Mouse (Mus musculus) cerebellum, adult 2 months (tissue): ENCODE data around the gene Rasgrp1. TPM values are rescaled to one million over a fixed set of nuclear protein-coding genes. Genes with fewer than 3 reads are reported as not detected.

Source experiments
- DNase-seq, 2 experiments: peaks; one replicate each; pipeline ENCODE4 v3.0.0; 2021
- H3K27ac ChIP-seq: fragments of 200-500 bp; 2 replicates; pipeline ENCODE4 v1.5.1; 2012; ENCODE audit warnings: low read length, control low read depth, inconsistent platforms; ENCODE audit not compliant: insufficient read depth
- H3K27me3 ChIP-seq: fragments of 200-500 bp; 2 replicates; pipeline ENCODE4 v1.6.1; 2012; ENCODE audit warnings: inconsistent platforms, mild to moderate bottlenecking, low read length, moderate library complexity; ENCODE audit not compliant: control insufficient read depth, insufficient read depth
- H3K4me1 ChIP-seq: fragments of 200-500 bp; 2 replicates; pipeline ENCODE4 v1.6.1; 2011; ENCODE audit warnings: low read length; ENCODE audit not compliant: control insufficient read depth, insufficient read depth
- H3K4me3 ChIP-seq: fragments of 200-500 bp; replicated peaks from 2 replicates; pipeline ENCODE3; 2011; ENCODE audit warnings: mild to moderate bottlenecking, low read depth, low read length, control low read depth; ENCODE audit not compliant: insufficient read depth
- CTCF ChIP-seq: fragments of 200-500 bp; IDR thresholded peaks from 2 replicates; pipeline ENCODE4 v1.5.1; 2011; ENCODE audit warnings: low read depth, mild to moderate bottlenecking, control low read depth, low read length, moderate library complexity, borderline replicate concordance; ENCODE audit not compliant: insufficient read depth
- POLR2A ChIP-seq: fragments of 200-500 bp; IDR thresholded peaks from 2 replicates; pipeline ENCODE4 v1.6.1; 2011; ENCODE audit warnings: low read length, control low read depth, borderline replicate concordance; ENCODE audit not compliant: insufficient read depth
- WGBS: fragments of 180-500 bp; shearing (Covaris S2); methylation state at CpG from one replicate; pipeline ENCODE4 v1.1.7; 2018; 5-methylcytosine and 5-hydroxymethylcytosine counted together
- polyA plus RNA-seq: library from polyadenylated mRNA; depleted of rRNA; stranded (reverse); fragments of >200 nt; gene quantifications from 2 replicates; pipeline ENCODE4 v1.2.3, GENCODE M21; 2012; rRNA removed

The Rasgrp1 gene
- polyA plus RNA-seq, 1 experiment = 19.1 TPM

GRCm38 (mm10) chr2:117257617-117258016 is 85.2 kb downstream of the Rasgrp1 start:
- Histone ChIP-seq H3K4me1 (no peaks in the 10 kb centered on the region), H3K27me3 (no peaks in the 10 kb centered on the region), H3K4me3 (no peak overlapping the region), H3K27ac (no peak overlapping the region)
- no peak for TF ChIP-seq POLR2A
- no peak for TF ChIP-seq CTCF
- 77% methylated on average over 1 of the region's 1 CpGs for WGBS
- no peak for DNase-seq

GRCm38 (mm10) chr2:117255415-117255814 is 87.4 kb downstream of the Rasgrp1 start:
- no peak for TF ChIP-seq CTCF
- TF ChIP-seq POLR2A = no peak
- H3K27ac ChIP-seq = no peak overlapping the region
- no peak overlapping the region for H3K4me3 ChIP-seq
- H3K27me3 ChIP-seq = no peaks in the 10 kb centered on the region
- 85% methylated on average over 2 of the region's 2 CpGs for WGBS
- no peak for DNase-seq
- no peaks in the 10 kb centered on the region for H3K4me1 ChIP-seq

GRCm38 (mm10) chr2:117250001-117250510 is 92.7 kb downstream of the Rasgrp1 start:
- WGBS = under 1% methylated on average over 24 of the region's 24 CpGs
- no peak for DNase-seq
- Histone ChIP-seq H3K4me3 (peak overlapping the region; percentile 91), H3K4me1 (no peaks in the 10 kb centered on the region), H3K27ac (no peak overlapping the region; the same call in 1 of the 2 replicates), H3K27me3 (no peaks in the 10 kb centered on the region)
- TF ChIP-seq CTCF (no peak), POLR2A (no peak)

GRCm38 (mm10) chr2:117249255-117250000 is 93.4 kb downstream of the Rasgrp1 start, which contains the start of gene Fam98b:
Fam98b (plus strand) TSS chr2:117249739.
- no peaks in the 10 kb centered on the region for H3K27me3 ChIP-seq
- WGBS = 1% methylated on average over 33 of the region's 33 CpGs
- H3K27ac ChIP-seq = peak within 1 kb of the TSS; percentile 89
- peak within 1 kb of the TSS; percentile 91 for H3K4me3 ChIP-seq
- DNase-seq = peak; percentile 88 to 93
- TF ChIP-seq CTCF (peak; percentile 46; the same call in 1 of the 2 replicates), POLR2A (peak; percentile 71; the same call in 1 of the 2 replicates)
- H3K4me1 ChIP-seq = no peaks in the 10 kb centered on the region

GRCm38 (mm10) chr2:117241953-117242352 is 100.8 kb downstream of the Rasgrp1 start:
- Histone ChIP-seq H3K4me1 (no peaks in the 10 kb centered on the region), H3K27ac (no peak overlapping the region), H3K4me3 (no peak overlapping the region), H3K27me3 (no peaks in the 10 kb centered on the region; the same call in 1 of the 2 replicates)
- no peak for DNase-seq
- no peak for TF ChIP-seq CTCF
- TF ChIP-seq POLR2A = no peak
- WGBS = 36% methylated on average over 4 of the region's 4 CpGs

DNA sequence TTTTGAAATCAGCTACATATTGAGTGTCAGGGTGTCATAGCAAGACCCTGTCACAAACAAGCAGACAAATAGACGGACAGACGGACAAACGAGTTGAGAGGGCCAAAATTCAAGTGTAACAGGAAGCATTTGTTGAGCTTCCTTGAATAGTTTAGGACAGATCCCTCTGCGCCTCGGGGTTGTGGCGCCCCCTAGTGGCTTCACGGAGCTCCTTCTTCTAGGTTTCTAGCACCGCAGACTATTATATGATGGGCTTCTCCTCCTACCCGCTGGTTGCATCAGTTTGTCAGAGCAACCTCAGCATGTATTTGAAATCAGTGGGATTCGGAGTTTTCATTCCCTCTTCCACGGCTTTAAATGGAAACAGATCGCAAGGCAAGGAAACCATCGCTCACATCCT is 111.5 kb downstream of the Rasgrp1 start:
- Histone ChIP-seq H3K4me1 (no peaks in the 10 kb centered on the region), H3K4me3 (no peak overlapping the region), H3K27ac (no peak overlapping the region), H3K27me3 (no peaks in the 10 kb centered on the region)
- 4% methylated on average over 13 of the region's 13 CpGs for WGBS
- peak; percentile 64 to 78 for DNase-seq
- TF ChIP-seq POLR2A = no peak
- TF ChIP-seq CTCF = peak; percentile 83

- no peak overlapping the region for H3K4me3 ChIP-seq
- H3K27ac ChIP-seq = no peak overlapping the region
- WGBS = 71% methylated on average over 7 of the region's 7 CpGs
- no peaks in the 10 kb centered on the region for H3K27me3 ChIP-seq
- TF ChIP-seq CTCF = no peak
- TF ChIP-seq POLR2A = no peak
- no peaks in the 10 kb centered on the region for H3K4me1 ChIP-seq
- no peak for DNase-seq
Measured at GRCm38 (mm10) chr2:117230261-117230660, 112.5 kb downstream of the Rasgrp1 start.

Other genes starting within 250 kb of the Rasgrp1 start
- gene Spred1, start 221.6 kb downstream of the Rasgrp1 start, polyA plus RNA-seq = 32.1 and 33.9 TPM in 2 replicates
- 33.0 and 35.0 TPM in 2 replicates for gene Fam98b, start 93.3 kb downstream of the Rasgrp1 start, polyA plus RNA-seq